Comparison of ENCODE assay signal across 8 mouse cellular contexts in the genomic region with DNA sequence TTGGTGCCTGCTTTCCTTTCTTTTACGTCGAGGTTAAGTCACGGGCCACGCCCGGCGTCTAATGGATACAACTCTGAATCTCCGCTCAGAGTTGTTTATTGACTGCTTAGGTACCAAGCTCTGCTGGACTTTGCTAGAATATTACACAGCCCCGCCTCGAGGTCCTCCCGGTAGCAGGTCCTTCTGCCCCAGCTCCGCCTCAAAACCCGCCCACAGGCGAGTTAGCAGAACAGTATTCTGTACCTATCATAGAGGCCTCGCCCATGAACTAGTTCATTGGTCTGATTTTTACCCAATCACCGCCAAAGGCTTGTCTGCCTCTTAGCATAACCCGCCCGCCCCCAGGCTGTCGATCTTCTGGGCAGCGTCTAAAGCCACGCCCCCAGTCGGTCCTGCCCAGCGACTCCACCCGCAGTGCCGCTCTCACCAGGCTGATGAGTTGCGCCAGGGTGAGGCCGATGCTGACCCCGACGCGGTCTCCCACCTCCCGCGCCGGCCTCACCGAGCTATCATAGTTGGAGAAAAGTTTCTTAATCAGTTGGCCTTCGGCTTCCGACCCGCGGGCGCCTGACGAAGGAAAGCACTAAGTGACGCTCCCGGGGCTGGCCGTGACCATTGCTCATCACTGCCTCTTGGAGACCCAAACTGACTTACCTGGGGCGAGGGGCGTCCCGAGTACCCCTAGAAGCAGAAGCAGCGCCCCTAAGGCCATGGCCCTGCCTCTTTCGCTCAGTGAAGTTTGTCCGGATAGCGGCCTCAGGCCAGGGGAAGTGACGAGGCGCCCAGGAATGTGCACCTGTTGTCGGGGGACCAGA. TPM values are rescaled to one million over a fixed set of nuclear protein-coding genes. Genes with fewer than 3 reads are reported as not detected.
DNase-seq lines count a peak whose midpoint lies in the region; ATAC-seq and TF ChIP-seq lines count a peak whose summit lies in the region.

Chrnb1 (minus strand) TSS at position 776 of the 815 bp plus-strand sequence.

- no peak for TF ChIP-seq CTCF in gastrocnemius, adult 2 months (IDR thresholded peaks at IDR 0.05)
- TF ChIP-seq CTCF in hindbrain, postnatal 0 days (IDR thresholded peaks at IDR 0.05; ENCODE audit: low read depth) = no peak
- TF ChIP-seq CTCF in left cerebral cortex, adult 2 months (IDR thresholded peaks at IDR 0.05) = no peak; the same call in 1 of the 2 replicates

- H3K4me2 ChIP-seq in hindbrain, postnatal 0 days (ENCODE audit: low read depth, low read length) = peak within 1 kb of the TSS; percentile 64

- WGBS in hindbrain, postnatal 0 days = 2% methylated on average over 52 of the region's 52 CpGs

- peaks cover 14% of the 10 kb centered on the region for H3K4me1 ChIP-seq in hindbrain, postnatal 0 days (ENCODE audit: insufficient read depth, low read length)

- DNase-seq in gastrocnemius, adult 2 months = peak; percentile 97
- peak; percentile 95 for DNase-seq in hindbrain, postnatal 0 days (ENCODE audit: low spot score)
- DNase-seq in left cerebral cortex, adult 2 months (ENCODE audit: extremely low spot score in 1 of 2, low spot score in 2 of 2) = peak; percentile 79 to 88
- DNase-seq in right cerebral cortex, postnatal 14 days = peak; percentile 82
- peak; percentile 81 to 94 for DNase-seq in urinary bladder, postnatal 36 days (ENCODE audit: low spot score in 2 of 2)

- H3K9ac ChIP-seq in hindbrain, postnatal 0 days (replicated peaks; ENCODE audit: low read length) = peak within 1 kb of the TSS; percentile 25; the same call in 1 of the 2 replicates

- no peaks in the 10 kb centered on the region for H3K36me3 ChIP-seq in hindbrain, postnatal 0 days (ENCODE audit: insufficient read depth, low read length)

- H3K4me3 ChIP-seq in gastrocnemius, adult 2 months = peak within 1 kb of the TSS; percentile 79
- peak within 1 kb of the TSS; percentile 39 for H3K4me3 ChIP-seq in hindbrain, postnatal 0 days (ENCODE audit: low read length)
- H3K4me3 ChIP-seq in left cerebral cortex, adult 2 months = peak within 1 kb of the TSS; percentile 46

- no peaks in the 10 kb centered on the region for H3K27me3 ChIP-seq in hindbrain, postnatal 0 days (ENCODE audit: insufficient read depth, low read length)

- H3K9me3 ChIP-seq in hindbrain, postnatal 0 days (ENCODE audit: low read length) = no peaks in the 10 kb centered on the region

- intact Hi-C loops in gastrocnemius, adult 2 months (cut with DNase I) = loop anchor here (1.0 kb wide), 1 partner anchor 36 kb away; no protein-coding TSS in a partner anchor
- intact Hi-C loops in left cerebral cortex, adult 2 months (cut with DNase I) = no loop called here

- H3K27ac ChIP-seq in gastrocnemius, adult 2 months = peak within 1 kb of the TSS; percentile 97
- H3K27ac ChIP-seq in hindbrain, postnatal 0 days = no peak within 1 kb of the TSS
- H3K27ac ChIP-seq in left cerebral cortex, adult 2 months = peak within 1 kb of the TSS; percentile 64

- peak; percentile 100 for ATAC-seq in activated CD4-positive, CD25-positive, alpha-beta regulatory T cell, adult 4 months
- ATAC-seq in common myeloid progenitor, adult 5-6 weeks (replicated peaks; ENCODE audit: low read depth, poor library complexity, severe bottlenecking) = peak; percentile 98
- peak; percentile 92 for ATAC-seq in hindbrain, postnatal 0 days
- peak; percentile 98 for ATAC-seq in megakaryocyte, adult 5-6 weeks (ENCODE audit: poor library complexity, severe bottlenecking)

RNA-seq across cellular contexts. Expression of gene Chrnb1, which starts in this region (rescaled TPM):
- 1 to 10 TPM in 1 of 2 experiments, under 1 TPM in 1; 0.66 to 4.1 TPM for polyA plus RNA-seq in activated CD4-positive, CD25-positive, alpha-beta regulatory T cell, adult 4 months (2017; shearing (Covaris generic))
- 0.27 and 1.5 TPM in 2 replicates for total RNA-seq in common myeloid progenitor, adult 5-6 weeks (2017)
- total RNA-seq in gastrocnemius, adult 2 months (2021) = 10 to 100 TPM; 23.2 to 26.3 TPM
- total RNA-seq in hindbrain, postnatal 0 days (2014; rRNA removed) = 1.5 TPM in 1 of 2 replicates, not detected in the other
- polyA plus RNA-seq in hindbrain, postnatal 0 days (2015; fragmentation: Nextera tagmentation; extraction: Ambion mirVana) = 0.85 and 1.5 TPM in 2 replicates
- 1 to 10 TPM; 1.0 to 1.4 TPM for total RNA-seq in left cerebral cortex, adult 2 months (2021)
- total RNA-seq in megakaryocyte, adult 5-6 weeks (2015) = 0.32 and 0.36 TPM in 2 replicates
- total RNA-seq in megakaryocyte, adult 5-6 weeks (2017) = 0.16 TPM in 1 of 2 replicates, not detected in the other

Comparison
In these comparisons a context has a peak if more than half of its experiments do, and no peak if none do; other contexts are left out.
1. Peak in ATAC-seq in megakaryocyte, adult 5-6 weeks; RNA of the gene not detected or under 1 TPM.